Mouse (Mus musculus) forelimb bud, embryonic 11.5 days (tissue): ENCODE data around the gene Arhgef3.

Source experiments
- DNase-seq: peaks from one replicate; pipeline ENCODE4 v3.0.0-alpha.2; 2012; ENCODE audit warnings: low read depth, low spot score

Arhgef3 gene

DNA sequence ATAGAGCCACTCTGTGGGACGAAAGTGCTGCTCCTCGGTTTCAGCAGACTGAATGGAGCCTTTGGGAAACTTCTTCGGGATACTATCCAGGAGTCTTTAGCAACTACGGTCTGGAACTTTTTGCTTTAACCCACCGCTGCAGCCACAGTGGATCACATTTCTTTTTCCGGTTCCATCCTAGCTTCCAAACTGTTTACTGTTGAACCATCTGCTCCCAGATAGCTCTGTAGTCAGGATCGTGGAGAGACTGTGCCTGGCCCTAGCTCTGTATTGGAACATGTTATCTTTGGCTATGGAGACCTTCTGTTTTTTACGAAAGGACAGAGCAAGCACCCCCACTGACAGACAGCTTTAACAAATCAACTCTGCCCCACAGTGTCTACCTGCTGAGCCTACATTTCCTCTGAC, 257.0 kb downstream of the Arhgef3 start:
- DNase-seq, result no peak

DNA sequence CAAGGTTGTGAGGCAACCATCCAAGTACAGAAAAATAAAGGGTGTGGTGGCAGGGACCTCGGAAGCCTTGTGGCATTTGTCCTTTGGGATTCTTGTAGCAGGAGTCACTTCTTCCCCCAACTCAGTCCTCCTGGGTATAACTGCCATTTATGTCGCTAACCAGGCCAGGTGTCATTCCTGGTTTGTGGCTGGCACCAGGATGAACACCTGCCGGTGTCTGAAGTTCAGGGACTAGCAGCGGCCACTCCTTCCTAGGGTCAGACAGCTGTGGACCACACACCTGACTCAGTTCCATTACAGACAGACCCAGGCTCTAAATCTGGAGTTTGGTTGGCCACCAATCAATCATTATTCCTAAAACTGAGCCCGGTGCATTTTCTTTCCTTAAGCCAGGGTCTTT, 258.8 kb downstream of the Arhgef3 start:
- DNase-seq, result no peak

DNA sequence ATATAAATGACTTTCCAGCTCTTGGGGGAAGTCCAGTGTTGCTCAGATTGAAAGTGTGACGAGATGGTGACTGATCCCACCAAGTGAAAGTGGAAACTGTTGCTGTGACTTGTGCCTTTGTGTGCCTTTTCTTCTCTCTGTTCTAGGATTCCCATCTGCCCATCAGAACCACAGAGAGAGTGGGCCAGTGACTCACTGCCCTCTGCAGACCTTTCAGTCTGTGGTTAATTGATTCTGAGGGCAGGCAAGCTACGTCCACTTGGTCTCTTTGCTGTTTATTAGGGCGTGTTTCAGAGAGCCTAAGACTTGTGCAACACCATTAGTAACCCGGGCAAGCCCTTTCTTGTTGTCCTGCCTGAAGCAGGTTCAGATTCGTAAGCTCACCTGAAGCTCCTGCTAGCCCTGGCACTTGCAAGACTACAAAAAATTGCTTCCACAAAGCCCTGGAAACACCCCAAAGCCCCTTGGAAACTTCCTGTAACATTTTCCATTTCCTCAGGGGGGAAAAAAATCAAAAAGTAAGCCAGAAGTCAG, 261.5 kb downstream of the Arhgef3 start:
- DNase-seq, result no peak

DNA sequence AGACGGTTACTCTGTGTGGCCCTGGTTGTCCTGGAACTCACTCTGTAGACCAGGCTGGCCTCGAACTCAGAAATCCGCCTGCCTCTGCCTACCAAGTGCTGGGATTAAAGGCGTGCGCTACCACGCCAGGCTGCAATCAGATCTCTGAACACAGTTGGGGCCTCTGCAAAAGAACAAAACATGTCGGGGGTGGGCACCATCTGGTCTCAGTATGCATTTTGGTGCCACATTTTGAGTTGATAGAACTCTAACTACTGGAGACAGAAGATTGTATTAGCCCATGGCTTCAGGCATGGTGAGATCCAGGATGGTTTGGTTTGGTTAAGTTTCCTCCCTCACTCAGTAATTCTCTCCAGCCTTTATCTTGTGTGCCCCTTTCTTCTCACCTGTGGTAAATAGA, 264.0 kb downstream of the Arhgef3 start:
- no peak for DNase-seq

DNA sequence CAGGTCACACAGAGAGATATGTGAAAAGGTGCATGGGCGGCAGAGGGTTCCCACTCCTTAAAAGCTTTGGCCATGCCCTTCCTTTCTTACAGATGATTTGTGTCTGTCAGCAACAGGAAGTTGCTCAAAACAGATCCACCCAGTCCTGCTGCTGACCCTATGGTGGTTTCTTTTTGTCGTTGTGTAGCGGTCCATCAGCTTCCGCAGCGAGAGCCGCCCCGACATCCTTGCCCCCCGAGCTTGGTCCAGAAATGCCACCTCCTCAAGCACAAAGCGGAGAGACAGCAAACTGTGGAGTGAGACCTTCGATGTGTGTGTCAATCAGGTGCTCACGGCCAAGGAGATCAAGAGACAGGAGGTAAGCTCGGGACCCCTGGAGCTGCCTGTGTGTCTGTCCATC, 264.7 kb downstream of the Arhgef3 start:
- no peak for DNase-seq

DNA sequence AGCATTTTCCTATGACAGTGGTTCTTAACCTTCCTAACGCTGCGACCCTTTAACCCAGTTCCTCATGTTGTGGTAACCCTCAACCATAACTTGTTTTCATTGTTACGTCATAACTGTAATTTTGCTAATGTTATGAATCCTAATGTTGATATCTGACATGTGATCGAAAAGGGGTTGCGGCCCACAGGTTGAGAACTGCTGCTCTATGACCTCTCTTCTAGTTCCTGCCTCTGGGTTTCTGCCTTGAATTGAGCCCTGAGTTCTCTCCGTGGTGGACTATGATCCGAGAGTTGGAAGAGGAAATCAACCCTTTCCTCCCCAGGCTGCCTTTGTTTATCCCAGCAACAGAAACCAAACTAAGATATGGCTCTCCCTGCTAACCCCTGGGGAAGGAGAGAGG, 266.8 kb downstream of the Arhgef3 start:
- no peak for DNase-seq

DNA sequence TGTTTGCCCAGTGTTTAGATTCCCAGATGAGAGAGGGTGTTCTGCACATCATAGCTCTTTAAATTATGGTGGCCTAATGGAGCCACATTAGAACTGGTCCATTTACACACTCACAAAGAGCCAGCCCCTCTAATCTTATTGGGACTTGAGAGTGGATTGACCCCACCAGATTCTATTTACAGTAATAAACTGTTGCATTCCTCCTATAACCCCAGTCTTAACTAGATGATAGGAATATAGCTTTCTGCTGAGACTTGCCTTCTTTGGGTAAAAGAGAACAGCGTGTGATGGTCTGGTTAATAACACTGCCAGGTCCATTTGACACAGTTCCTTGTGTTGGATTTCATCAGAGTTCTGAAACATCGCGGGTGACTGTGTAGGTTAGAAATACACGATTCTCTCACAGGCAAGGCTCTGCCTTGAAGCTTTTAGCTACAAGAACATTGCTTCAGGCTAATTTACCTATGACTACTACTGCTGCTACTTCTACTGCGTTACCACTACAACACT, 268.7 kb downstream of the Arhgef3 start:
- DNase-seq, result no peak

DNA sequence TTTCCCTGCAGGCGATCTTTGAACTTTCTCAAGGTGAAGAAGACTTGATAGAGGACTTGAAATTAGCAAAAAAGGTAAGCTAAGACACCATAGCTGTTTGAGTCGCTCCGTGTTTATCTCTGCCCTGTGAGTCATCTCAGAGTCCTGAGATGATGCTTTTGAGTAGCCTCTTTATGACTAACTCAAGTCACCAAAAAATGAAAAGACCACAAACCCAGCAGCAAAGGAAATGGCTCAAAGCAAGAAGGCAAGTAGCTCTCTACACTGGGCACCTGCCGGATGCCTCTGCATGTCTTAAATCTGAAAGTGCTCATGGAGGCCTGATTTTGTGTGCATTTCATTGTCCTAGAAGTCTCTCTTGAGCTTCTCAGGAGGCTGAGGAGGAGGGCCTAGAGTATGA, 269.4 kb downstream of the Arhgef3 start:
- DNase-seq, result no peak

DNA sequence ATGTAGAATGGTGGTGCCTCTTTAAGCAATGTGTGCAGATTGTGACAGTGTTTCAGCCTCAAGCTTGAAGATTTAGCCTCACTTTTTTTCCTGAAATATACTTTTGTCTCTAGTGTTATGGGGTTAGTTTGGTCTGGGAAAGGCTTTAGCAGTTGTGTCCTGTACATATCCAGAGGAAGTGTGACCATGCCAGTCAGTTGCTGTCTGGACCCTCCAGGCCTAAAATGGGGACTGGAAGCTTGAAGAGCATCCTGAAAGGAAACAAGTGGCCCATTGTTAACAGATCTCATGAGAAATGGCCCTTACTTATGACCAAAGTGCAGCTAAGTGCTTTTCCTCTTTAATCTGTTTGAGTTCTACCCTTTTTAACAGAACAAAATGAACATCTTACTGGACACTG, 273.9 kb downstream of the Arhgef3 start:
- DNase-seq, result no peak

DNA sequence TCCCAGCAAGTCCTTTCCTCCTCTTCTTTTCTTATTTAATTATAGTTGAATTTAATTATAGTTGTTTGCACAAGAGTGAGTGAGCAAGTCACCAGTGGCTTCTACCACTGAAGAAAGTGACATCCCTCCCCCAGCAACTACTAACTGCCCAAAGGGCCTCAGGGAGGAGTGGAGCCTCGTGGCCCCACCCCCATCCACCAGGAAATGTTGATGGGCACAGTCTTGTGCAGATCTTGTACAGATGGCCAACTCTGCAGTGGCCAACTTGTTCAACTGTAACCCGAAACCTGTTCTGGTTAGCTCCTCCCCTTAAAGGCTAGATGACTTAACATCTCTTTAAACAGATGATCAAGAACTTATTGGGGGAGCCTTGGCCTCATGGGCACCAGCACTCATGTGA, 275.0 kb downstream of the Arhgef3 start:
- DNase-seq, result no peak

DNA sequence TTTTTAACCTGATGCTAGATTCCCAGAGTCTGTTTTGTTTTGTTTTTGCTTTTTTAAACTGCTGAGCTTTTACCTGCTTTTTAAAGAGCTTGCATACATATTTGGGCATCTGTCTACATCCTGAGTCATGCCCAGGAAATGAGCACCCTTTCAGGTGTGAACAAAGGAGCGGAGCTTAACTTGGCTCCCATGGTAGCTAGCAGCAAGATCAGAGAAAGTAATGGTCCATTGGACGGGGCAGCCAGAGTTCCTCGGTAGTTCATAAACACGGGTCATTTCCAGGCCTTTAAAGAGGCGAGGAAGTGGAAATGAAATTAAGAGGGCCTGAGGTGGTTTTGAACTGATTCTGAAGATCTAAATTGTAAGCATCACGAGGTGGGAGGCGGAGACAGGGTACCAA, 276.0 kb downstream of the Arhgef3 start:
- no peak for DNase-seq

DNA sequence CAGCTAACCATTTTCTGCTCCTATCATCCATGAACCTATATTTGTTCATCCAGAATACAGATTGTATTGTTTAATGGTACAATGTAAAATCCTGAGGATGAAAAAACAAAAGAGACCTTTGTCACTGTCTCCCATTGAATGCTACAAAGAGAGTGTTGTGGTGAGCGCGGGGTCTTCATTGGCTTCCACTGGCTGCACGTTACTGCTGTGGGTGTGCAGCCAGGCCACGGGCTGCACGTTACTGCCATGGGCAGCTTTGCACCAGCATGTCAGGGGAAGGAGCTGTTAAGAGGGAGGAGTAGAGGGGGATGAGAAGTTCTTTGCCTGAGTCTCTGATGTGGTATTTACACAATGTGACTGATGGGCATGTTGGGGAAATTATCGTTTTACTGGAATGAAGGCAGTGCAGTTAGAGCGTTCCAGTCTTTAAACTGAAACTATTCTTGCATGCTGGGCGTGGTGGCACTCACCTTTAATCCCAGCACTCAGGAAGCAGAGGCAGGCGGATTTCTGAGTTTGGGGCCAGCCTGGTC, 277.1 kb downstream of the Arhgef3 start:
- DNase-seq, result no peak

DNA sequence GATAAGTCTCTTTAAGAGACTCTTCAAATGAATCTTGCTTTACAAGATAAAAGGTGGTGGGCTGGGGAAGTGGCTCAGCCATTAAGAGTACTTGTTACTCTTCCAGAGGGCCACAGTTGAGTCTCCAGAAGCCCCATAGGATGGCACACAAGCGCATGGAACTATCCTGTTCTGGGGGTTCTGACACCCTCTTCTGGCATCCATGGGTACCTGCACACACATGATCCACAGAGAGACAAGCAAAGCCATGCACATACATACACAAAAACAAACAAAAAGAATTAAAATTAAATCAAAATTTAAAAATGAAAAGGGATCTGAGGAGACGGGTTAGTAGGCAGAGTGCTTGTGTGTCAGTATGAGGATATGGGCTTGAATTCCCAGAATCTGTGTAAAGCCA, 278.0 kb downstream of the Arhgef3 start:
- no peak for DNase-seq

DNA sequence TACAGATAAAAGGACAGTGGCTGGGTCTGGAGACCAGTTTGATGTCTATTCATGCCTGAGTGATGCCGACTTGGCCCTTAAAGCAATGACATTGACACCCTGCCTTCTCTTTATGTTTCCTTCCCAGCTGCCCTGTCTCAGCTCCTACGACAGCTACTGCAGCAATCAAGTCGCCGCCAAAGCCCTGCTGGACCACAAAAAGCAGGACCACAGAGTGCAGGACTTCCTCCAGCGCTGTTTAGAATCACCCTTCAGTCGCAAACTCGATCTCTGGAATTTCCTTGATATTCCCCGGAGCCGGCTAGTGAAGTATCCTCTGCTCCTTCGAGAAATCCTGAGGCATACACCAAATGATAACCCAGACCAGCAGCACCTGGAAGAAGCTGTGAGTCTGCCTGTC, 279.1 kb downstream of the Arhgef3 start:
- no peak for DNase-seq

DNA sequence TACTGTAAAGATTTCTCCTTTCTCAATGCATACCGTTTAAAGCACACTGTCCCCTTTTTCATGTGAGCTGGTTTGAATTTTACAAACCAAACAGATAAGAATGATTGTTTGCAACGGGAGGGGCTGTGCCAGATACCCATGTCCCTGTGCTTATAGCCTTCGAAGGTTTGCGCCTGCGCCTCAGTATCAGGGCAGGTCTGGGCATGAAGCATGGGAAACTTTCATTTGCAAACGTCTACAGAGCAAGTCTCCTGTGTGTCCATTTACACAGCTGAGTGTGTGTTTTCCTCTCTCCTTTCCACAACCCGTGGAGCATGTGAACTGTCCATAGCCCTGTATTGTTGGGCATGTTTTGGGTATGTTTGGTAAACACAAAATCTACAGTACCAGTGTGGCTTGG, 281.7 kb downstream of the Arhgef3 start:
- no peak for DNase-seq

DNA sequence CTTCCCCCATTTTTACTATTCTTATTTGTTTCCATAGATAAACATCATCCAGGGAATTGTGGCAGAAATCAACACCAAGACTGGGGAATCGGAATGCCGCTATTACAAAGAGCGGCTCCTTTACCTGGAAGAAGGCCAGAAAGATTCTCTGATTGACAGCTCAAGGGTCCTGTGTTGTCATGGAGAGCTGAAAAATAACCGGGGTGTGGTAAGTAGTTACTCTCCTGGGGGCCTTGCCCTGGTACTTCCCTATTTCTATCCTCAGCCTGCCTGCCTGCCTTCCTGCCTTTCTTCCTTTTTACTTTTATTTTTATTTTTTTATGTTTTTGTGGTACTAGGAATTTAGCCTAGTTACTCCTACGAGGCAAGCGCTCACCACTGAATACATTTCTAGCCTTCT, 282.8 kb downstream of the Arhgef3 start:
- no peak for DNase-seq

DNA sequence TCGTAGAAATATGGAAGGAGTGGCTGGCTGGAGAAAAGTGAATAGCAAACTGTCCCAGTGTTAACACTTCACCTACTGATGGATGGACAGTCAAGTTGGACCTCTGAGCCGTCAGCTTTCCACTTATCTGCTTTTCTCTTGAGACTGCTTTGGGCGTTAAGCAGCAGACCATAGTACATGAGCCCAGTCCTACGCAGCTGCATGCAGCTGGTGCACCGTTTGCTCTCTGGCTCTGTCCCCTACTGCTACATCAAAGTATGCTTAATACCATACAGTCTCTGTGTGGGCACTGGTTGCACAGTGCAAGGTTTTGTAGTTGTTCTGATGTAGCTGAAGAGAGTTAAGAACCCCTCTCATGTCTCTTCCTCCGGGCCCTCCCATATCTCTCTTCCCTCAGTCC, 285.8 kb downstream of the Arhgef3 start:
- DNase-seq, result no peak

DNA sequence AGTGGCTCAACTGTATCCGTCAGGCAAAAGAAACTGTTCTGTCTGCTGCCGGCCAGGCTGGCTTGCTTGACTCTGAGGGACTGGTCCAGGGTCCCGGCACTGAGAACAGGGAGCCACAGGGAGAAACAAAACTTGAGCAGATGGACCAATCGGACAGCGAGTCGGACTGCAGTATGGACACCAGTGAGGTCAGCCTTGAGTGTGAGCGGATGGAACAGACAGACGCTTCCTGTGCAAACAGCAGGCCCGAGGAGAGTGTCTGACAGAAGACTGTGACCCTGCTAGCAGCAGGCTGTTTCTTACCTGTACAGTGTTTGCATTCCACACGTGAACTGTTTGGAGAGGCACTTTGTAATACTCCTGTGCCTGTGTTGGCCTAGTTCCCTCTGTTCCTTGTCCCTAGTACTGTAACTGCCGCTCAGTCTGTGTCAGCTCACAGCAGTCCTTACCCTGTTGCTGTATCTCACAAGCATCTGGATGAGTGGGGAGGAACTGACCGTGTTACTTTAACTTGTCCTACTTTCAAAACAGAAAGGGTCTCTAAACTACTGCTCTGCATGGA, 287.1 kb downstream of the Arhgef3 start:
- no peak for DNase-seq

DNA sequence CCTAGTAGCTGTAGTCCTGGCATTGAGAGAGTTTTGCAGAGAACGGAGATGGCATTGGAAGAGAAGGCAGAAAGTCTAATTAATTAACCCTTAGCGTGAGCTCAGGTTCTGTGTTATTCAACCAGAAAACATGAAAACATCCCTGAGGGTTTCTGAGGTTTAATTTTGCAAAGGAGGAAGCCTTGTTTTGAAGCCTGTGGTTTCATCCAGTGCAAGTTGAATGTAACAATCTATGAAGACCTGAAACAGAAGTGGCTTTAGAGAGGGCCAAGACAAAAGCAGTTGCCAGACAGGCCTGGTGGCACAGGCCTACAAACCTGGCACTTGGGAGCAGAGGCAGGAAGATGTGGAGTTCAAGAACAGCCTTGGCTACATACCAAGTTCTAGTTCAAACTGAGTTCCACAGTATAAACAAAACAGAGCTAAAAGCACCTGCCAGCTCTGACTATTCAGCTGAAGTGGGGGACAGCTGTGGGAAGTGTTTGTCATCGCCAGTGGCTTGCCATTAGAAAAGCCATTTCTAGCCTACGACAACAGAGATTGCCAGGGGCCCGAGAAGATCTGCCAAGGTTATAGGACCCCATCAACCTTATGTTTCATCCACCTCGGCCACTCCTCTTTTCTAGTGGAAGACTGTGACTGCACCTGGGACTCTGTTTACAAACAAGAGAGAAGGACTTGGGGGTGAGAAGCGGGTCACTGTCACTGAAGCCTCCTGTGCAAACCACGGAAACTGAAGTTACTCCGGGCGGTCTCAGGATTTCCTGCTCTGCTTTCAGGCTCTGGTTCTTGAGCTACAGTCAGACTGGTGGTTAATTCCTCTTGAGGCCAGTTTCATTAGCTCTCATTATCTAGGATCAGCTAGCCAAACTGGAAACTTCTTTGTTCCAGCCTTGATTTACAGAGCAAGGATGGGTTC, 287.9 kb downstream of the Arhgef3 start:
- DNase-seq, result no peak

DNA sequence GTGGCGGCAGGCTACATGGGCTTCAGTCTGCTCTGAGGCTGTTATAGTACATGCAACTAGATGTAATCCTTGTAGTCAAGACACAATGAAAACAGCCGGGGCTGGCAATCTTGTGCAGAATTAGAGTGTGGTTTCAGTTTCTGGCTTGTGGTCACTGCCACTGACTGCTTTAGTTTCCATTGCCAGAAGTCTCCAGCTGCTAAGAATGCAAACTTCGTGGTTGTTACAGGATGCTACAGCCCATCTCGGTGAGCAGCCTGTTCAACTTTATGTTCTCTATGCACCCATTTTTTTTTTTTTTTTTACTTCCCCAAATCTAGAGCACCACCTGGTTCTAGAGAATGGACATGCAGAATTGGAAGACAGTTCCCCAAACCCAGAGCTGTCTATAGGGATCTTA, 290.8 kb downstream of the Arhgef3 start:
- no peak for DNase-seq

DNA sequence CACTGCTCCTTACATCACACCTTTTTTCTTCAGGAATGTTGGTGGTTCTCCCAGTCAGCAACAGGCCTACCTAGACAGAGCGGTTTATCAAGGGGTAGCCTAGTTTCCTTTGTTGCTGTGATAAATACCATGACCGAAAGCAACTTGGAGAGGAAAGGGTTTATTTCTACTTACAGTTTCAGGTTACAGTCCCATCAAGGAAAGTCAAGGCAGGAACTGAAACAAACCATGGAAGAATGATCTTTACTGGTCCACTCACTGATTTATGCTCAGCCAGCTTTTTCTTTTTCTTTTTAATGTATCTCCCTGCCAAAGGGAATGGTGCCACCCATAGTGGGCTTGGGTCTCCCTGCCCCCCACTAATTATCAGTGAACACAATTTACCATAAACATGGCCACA, 291.2 kb downstream of the Arhgef3 start:
- DNase-seq, result no peak

DNA sequence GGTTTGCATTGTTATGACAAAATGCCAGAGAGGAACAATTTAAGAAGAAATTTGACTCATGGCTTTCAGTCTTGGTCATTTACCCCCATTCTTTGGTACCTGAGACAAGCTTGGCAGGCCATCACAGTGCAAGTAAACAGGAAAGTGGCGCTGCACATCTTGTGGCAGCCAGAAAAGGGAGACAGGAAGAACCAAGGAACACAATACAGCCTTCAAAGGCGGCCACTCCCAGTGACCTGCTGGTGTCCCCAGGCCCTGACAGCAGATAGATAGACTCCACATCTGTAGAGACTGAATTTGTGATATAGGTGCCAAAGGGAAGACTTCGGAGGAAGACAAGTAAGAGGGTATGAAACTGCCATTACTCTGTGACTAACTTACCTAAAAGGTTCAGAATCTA, 293.5 kb downstream of the Arhgef3 start:
- DNase-seq, result no peak

DNA sequence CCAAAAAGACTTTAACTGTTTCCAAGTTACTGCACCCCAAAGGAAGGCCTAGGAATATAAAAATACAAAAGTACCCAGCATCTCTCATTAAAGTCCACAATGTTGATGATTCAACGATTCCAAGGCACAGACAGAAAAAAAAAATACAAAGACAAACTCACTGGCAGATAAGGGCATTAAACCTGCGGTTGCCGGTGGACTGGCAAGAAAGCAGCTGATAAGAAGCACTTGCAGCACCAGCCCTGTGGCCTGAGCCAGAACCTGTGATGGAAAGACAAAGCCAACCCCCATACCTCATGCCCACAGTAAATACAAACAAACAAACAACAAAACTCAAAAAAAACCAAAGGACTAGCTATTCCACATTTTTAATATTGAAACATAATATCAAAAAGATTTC, 295.0 kb downstream of the Arhgef3 start:
- DNase-seq, result no peak
